Mouse (Mus musculus) bone marrow macrophage, adult 2 months (primary cell): ENCODE measurements around the gene Mms19.

Experiments
- CTCF ChIP-seq: IDR thresholded peaks from 2 replicates; pipeline ENCODE4 v1.5.1; 2012; ENCODE audit warnings: low read depth, mild to moderate bottlenecking, low read length, moderate library complexity
- POLR2A ChIP-seq: IDR thresholded peaks from 2 replicates; pipeline ENCODE4 v1.6.1; 2012; ENCODE audit warnings: mild to moderate bottlenecking, low read depth, low read length, borderline replicate concordance

DNA sequence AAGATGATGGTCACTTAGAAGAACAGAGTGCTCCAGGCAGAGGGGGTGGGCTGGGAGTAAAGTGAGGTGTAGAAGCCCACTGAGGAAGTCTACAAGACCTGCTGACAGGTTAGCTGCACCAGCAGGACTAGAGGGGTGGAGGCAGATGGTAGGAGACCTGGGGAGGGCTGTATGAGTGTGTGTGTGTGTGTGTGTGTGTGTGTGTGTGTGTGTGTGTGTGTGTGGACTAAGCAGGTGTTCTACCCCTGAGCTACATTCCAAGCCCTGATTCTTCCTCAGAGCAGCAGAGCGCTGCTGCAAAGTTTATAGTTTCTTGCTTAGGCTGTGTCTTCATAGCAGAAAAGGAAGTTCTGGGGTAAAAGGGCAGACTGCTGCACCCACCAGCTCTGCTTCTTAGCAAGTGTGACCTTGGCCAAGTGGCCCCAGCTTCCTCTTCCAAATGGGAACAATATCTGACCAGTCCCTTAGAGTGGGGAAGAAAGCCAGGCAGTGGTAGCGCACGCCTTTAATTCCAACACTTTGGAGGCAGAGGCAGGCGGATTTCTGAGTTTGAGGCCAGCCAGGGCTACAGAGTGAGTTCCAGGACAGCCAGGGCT, 18.8 kb upstream of the Mms19 start:
- TF ChIP-seq POLR2A (no peak), CTCF (no peak)
